ENCODE assay signal across 9 mouse cellular contexts in the genomic region with DNA sequence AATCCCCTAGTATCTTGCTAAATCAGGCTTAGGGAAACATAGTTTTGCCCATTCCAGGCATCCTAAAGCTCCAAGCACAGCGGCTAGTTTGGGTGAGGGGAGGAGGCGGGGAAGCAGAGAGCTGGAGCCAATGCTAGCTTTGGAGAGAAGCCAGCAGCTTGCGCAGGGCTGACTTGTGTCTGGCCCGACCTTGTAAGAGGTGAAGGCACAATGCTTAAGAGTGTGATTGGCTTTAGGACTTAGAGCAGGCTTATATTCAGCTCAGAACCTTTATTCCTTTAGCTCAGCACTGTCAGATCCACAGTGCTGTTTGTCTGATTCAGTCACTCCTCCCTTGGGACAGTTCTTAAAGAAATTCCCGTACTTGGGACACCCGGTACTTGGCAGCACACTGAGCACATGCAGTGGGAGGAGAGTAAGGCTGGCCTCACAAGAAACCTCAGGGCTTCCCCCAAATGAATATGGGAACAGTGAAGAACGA. TPM values are rescaled to one million over a fixed set of nuclear protein-coding genes. Genes with fewer than 3 reads are reported as not detected.
A peak's percentile ranks its signal among the peaks of the same experiment; 100 is the strongest.
DNase-seq lines count a peak whose midpoint lies in the region; ATAC-seq and TF ChIP-seq lines count a peak whose summit lies in the region.
"Had no signal": no experiment of that assay in that cellular context is flagged by ENCODE, and none has a peak within 500 bp of the region (broad histone marks: within the 10 kb centered on the region; RNA-seq: fewer than 3 reads in every experiment).

No protein-coding gene starts in this region.

- H3K4me3 ChIP-seq in heart, postnatal 0 days (ENCODE audit: low read depth, low read length) = peak overlapping the region; percentile 35
- H3K4me3 ChIP-seq in midbrain, embryonic 12.5 days = peak overlapping the region; percentile 23

- DNase-seq in lung, adult 18-20 months = peak; percentile 64 to 73
- DNase-seq in lung, postnatal 25 days (ENCODE audit: low spot score) = no peak
- peak; percentile 30 for DNase-seq in embryo, embryonic 11.5 days (ENCODE audit: low read depth, low spot score)
- peak; percentile 74 for DNase-seq in heart, postnatal 0 days (ENCODE audit: low spot score)
- peak; percentile 86 to 88 for DNase-seq in kidney, postnatal 36 days
- peak; percentile 16 for DNase-seq in yolk sac, embryonic 10.5 days (ENCODE audit: low spot score)
- DNase-seq in spleen, adult 18-20 months = no peak

- H3K27ac ChIP-seq in heart, postnatal 0 days (ENCODE audit: low read depth) = peak overlapping the region; percentile 89
- H3K27ac ChIP-seq in midbrain, embryonic 12.5 days (replicated peaks) = peak overlapping the region; percentile 44

- no peak for TF ChIP-seq EP300 in heart, postnatal 0 days (IDR thresholded peaks at IDR 0.05; ENCODE audit: low read depth)

- H3K36me3 ChIP-seq in heart, postnatal 0 days (replicated peaks; ENCODE audit: control insufficient read depth, insufficient read depth, low read length) = no peaks in the 10 kb centered on the region
- no peaks in the 10 kb centered on the region for H3K36me3 ChIP-seq in midbrain, embryonic 12.5 days

- H3K9ac ChIP-seq in heart, postnatal 0 days (replicated peaks; ENCODE audit: low read depth, low read length) = peak overlapping the region; percentile 21
- H3K9ac ChIP-seq in midbrain, embryonic 12.5 days (replicated peaks) = 0 out of 2 replicates have a peak overlapping the region, but pooled peaks have one; percentile 2

- H3K9me3 ChIP-seq in heart, postnatal 0 days (replicated peaks; ENCODE audit: control insufficient read depth, low read length) = no peaks in the 10 kb centered on the region
- H3K9me3 ChIP-seq in midbrain, embryonic 12.5 days = no peaks in the 10 kb centered on the region

- 3% methylated on average over 7 of the region's 7 CpGs for WGBS in heart, postnatal 0 days
- 4% methylated on average over 7 of the region's 7 CpGs for WGBS in midbrain, embryonic 12.5 days

- no peaks in the 10 kb centered on the region for H3K27me3 ChIP-seq in heart, postnatal 0 days (ENCODE audit: control insufficient read depth, insufficient read depth, low read length)
- H3K27me3 ChIP-seq in midbrain, embryonic 12.5 days = 0 out of 2 replicates have a peak, but pooled peaks cover 4% of the 10 kb centered on the region

- peak overlapping the region; percentile 62 for H3K4me2 ChIP-seq in heart, postnatal 0 days (ENCODE audit: low read depth, low read length)
- H3K4me2 ChIP-seq in midbrain, embryonic 12.5 days (replicated peaks) = peak overlapping the region; percentile 46

- peaks cover 20% of the 10 kb centered on the region for H3K4me1 ChIP-seq in heart, postnatal 0 days (ENCODE audit: control insufficient read depth, insufficient read depth)
- H3K4me1 ChIP-seq in midbrain, embryonic 12.5 days = peaks cover 25% of the 10 kb centered on the region

- no peak for TF ChIP-seq CTCF in heart, postnatal 0 days (IDR thresholded peaks at IDR 0.05; ENCODE audit: low read depth)

- ATAC-seq in heart, postnatal 0 days (ENCODE audit: insufficient read depth, low read depth) = peak; percentile 71
- ATAC-seq in midbrain, embryonic 12.5 days (ENCODE audit: low FRiP score, low read depth) = peak; percentile 48

RNA-seq across cellular contexts. Expression of gene Jam3, which starts 36.3 kb away (rescaled TPM):
- 16.1 and 28.2 TPM in 2 replicates for total RNA-seq in heart, postnatal 0 days (2014; rRNA removed; ENCODE audit: low replicate concordance)
- 25.5 and 25.7 TPM in 2 replicates for polyA plus RNA-seq in heart, postnatal 0 days (2015; fragmentation: Nextera tagmentation; extraction: Ambion mirVana)
- 137 and 144 TPM in 2 replicates for polyA plus RNA-seq in midbrain, embryonic 12.5 days (2016; fragmentation: Nextera tagmentation; extraction: Ambion mirVana)
- total RNA-seq: MEL had no signal

Comparison
In these comparisons a context has a peak if more than half of its experiments do, and no peak if none do; other contexts are left out.
1. DNase-seq: peak in lung, adult 18-20 months (2 of 2), embryo, embryonic 11.5 days (single experiment), heart, postnatal 0 days (single experiment), kidney, postnatal 36 days (2 of 2) and yolk sac, embryonic 10.5 days (single experiment); none in lung, postnatal 25 days (single experiment) and spleen, adult 18-20 months (0 of 2).